Mouse (Mus musculus): ENCODE results near the gene Arl5a. TPM values are rescaled to one million over a fixed set of nuclear protein-coding genes. Genes with fewer than 3 reads are reported as not detected.

The Arl5a gene
- polyA plus RNA-seq, 1 experiment from 2014 or later = 31.1 TPM

GRCm38 (mm10) chr2:52424248-52424728, 413 bp downstream of the Arl5a start:
- H3K9me3 ChIP-seq (ENCODE audit: control insufficient read depth) = no peaks in the 10 kb centered on the region
- 0 out of 2 replicates have a peak, but pooled peaks have one; percentile 10 for TF ChIP-seq CTCF (IDR thresholded peaks at IDR 0.05; ENCODE audit: low read depth)
- peak overlapping the region; percentile 97 for H3K4me3 ChIP-seq (ENCODE audit: low read depth, low read length)
- H3K36me3 ChIP-seq (ENCODE audit: control insufficient read depth, insufficient read depth) = no peaks in the 10 kb centered on the region
- ATAC-seq = peak; percentile 27; the same call in 1 of the 2 replicates
- H3K4me1 ChIP-seq (replicated peaks; ENCODE audit: control insufficient read depth, insufficient read depth, low read length) = 0 out of 2 replicates have a peak, but pooled peaks cover 3% of the 10 kb centered on the region
- H3K27ac ChIP-seq (ENCODE audit: low read depth, low read length) = peak overlapping the region; percentile 90
- H3K9ac ChIP-seq (ENCODE audit: low read depth, low read length) = peak overlapping the region; percentile 97
- peak overlapping the region; percentile 88 for H3K4me2 ChIP-seq (replicated peaks; ENCODE audit: low read depth)
- no peaks in the 10 kb centered on the region for H3K27me3 ChIP-seq (replicated peaks; ENCODE audit: control insufficient read depth, insufficient read depth, low read length)
- 0% methylated on average over 40 of the region's 42 CpGs for WGBS

- peak overlapping the region; percentile 90 for H3K27ac ChIP-seq (ENCODE audit: low read depth, low read length)
- peak overlapping the region; percentile 88 for H3K4me2 ChIP-seq (replicated peaks; ENCODE audit: low read depth)
- ATAC-seq = no peak
- H3K27me3 ChIP-seq (replicated peaks; ENCODE audit: control insufficient read depth, insufficient read depth, low read length) = no peaks in the 10 kb centered on the region
- peak overlapping the region; percentile 97 for H3K4me3 ChIP-seq (ENCODE audit: low read depth, low read length)
- no peak for TF ChIP-seq CTCF (IDR thresholded peaks at IDR 0.05; ENCODE audit: low read depth)
- H3K9ac ChIP-seq (ENCODE audit: low read depth, low read length) = peak overlapping the region; percentile 97
- WGBS = 1% methylated on average over 16 of the region's 16 CpGs
- H3K36me3 ChIP-seq (ENCODE audit: control insufficient read depth, insufficient read depth) = no peaks in the 10 kb centered on the region
- H3K9me3 ChIP-seq (ENCODE audit: control insufficient read depth) = no peaks in the 10 kb centered on the region
- H3K4me1 ChIP-seq (replicated peaks; ENCODE audit: control insufficient read depth, insufficient read depth, low read length) = 0 out of 2 replicates have a peak, but pooled peaks cover 3% of the 10 kb centered on the region
Measured at GRCm38 (mm10) chr2:52423611-52424247, 972 bp downstream of the Arl5a start.

- no peak for TF ChIP-seq CTCF (IDR thresholded peaks at IDR 0.05; ENCODE audit: low read depth)
- H3K4me3 ChIP-seq (ENCODE audit: low read depth, low read length) = peak overlapping the region; percentile 97
- ATAC-seq = no peak
Measured at GRCm38 (mm10) chr2:52422871-52423610, 1.7 kb downstream of the Arl5a start.

GRCm38 (mm10) chr2:52421197-52421596, 3.5 kb downstream of the Arl5a start:
- ATAC-seq = peak; percentile 63
- Histone ChIP-seq H3K9ac (ENCODE audit: low read depth, low read length) (no peak overlapping the region), H3K4me2 (replicated peaks; ENCODE audit: low read depth) (peak overlapping the region; percentile 88), H3K36me3 (ENCODE audit: control insufficient read depth, insufficient read depth) (no peaks in the 10 kb centered on the region), H3K27me3 (replicated peaks; ENCODE audit: control insufficient read depth, insufficient read depth, low read length) (no peaks in the 10 kb centered on the region), H3K27ac (ENCODE audit: low read depth, low read length) (peak overlapping the region; percentile 82), H3K4me1 (replicated peaks; ENCODE audit: control insufficient read depth, insufficient read depth, low read length) (0 out of 2 replicates have a peak, but pooled peaks cover 3% of the 10 kb centered on the region), H3K9me3 (ENCODE audit: control insufficient read depth) (no peaks in the 10 kb centered on the region), H3K4me3 (ENCODE audit: low read depth, low read length) (peak overlapping the region; percentile 3; the same call in 1 of the 2 replicates)
- TF ChIP-seq CTCF (IDR thresholded peaks at IDR 0.05; ENCODE audit: low read depth) = no peak
- WGBS = 29% methylated on average over 6 of the region's 6 CpGs

More at GRCm38 (mm10) chr2:52422871-52423610, 1.7 kb downstream of the Arl5a start:
- H3K4me1 ChIP-seq (replicated peaks; ENCODE audit: control insufficient read depth, insufficient read depth, low read length) = 0 out of 2 replicates have a peak, but pooled peaks cover 3% of the 10 kb centered on the region
- H3K36me3 ChIP-seq (ENCODE audit: control insufficient read depth, insufficient read depth) = no peaks in the 10 kb centered on the region
- WGBS = 20% methylated on average over 8 of the region's 8 CpGs
- H3K4me2 ChIP-seq (replicated peaks; ENCODE audit: low read depth) = peak overlapping the region; percentile 88
- H3K27me3 ChIP-seq (replicated peaks; ENCODE audit: control insufficient read depth, insufficient read depth, low read length) = no peaks in the 10 kb centered on the region
- no peaks in the 10 kb centered on the region for H3K9me3 ChIP-seq (ENCODE audit: control insufficient read depth)
- peak overlapping the region; percentile 97; the same call in 1 of the 2 replicates for H3K9ac ChIP-seq (ENCODE audit: low read depth, low read length)
- peak overlapping the region; percentile 50 for H3K27ac ChIP-seq (ENCODE audit: low read depth, low read length)

GRCm38 (mm10) chr2:52420001-52420710, 4.5 kb downstream of the Arl5a start:
- H3K9me3 ChIP-seq (ENCODE audit: control insufficient read depth) = no peaks in the 10 kb centered on the region
- WGBS = 52% methylated on average over 7 of the region's 7 CpGs

More at GRCm38 (mm10) chr2:52420001-52420710, 4.5 kb downstream of the Arl5a start:
- H3K4me2 ChIP-seq (replicated peaks; ENCODE audit: low read depth) = no peak overlapping the region; the same call in 1 of the 2 replicates
- TF ChIP-seq CTCF (IDR thresholded peaks at IDR 0.05; ENCODE audit: low read depth) = no peak
- H3K4me1 ChIP-seq (replicated peaks; ENCODE audit: control insufficient read depth, insufficient read depth, low read length) = 0 out of 2 replicates have a peak, but pooled peaks cover 3% of the 10 kb centered on the region
- H3K4me3 ChIP-seq (ENCODE audit: low read depth, low read length) = no peak overlapping the region
- H3K9ac ChIP-seq (ENCODE audit: low read depth, low read length) = no peak overlapping the region
- peaks cover 10% of the 10 kb centered on the region; the same call in 1 of the 2 replicates for H3K36me3 ChIP-seq (ENCODE audit: control insufficient read depth, insufficient read depth)
- peak; percentile 74 for ATAC-seq
- no peaks in the 10 kb centered on the region for H3K27me3 ChIP-seq (replicated peaks; ENCODE audit: control insufficient read depth, insufficient read depth, low read length)
- peak overlapping the region; percentile 82 for H3K27ac ChIP-seq (ENCODE audit: low read depth, low read length)

All from intestine, postnatal 0 days (tissue).